Mouse (Mus musculus) hindbrain, embryonic 11.5 days (tissue): Measurements from ENCODE around the gene Gm11733. TPM values are rescaled to one million over a fixed set of nuclear protein-coding genes. Genes with fewer than 3 reads are reported as not detected.

ENCODE experiments used
- ATAC-seq: fragments of 200-750 bp; cut with Nextera tagmentation; 2 replicates; pipeline ENCODE4 v1.8.0; 2017; ENCODE audit warnings: mild to moderate bottlenecking, moderate TSS enrichment, moderate library complexity; ENCODE audit not compliant: low FRiP score
- DNase-seq: peaks from one replicate; pipeline ENCODE4 v3.0.0-alpha.2; 2015; ENCODE audit warnings: low spot score
- H3K27ac ChIP-seq: fragments of 300-500 bp; sonication (generic); 2 replicates; pipeline ENCODE4 v1.5.1; 2014; ENCODE audit warnings: mild to moderate bottlenecking, low read depth, low read length
- H3K27me3 ChIP-seq: fragments of 300-500 bp; sonication (generic); 2 replicates; pipeline ENCODE4 v1.6.1; 2014; ENCODE audit warnings: mild to moderate bottlenecking, low read length, moderate library complexity, mixed read lengths; ENCODE audit not compliant: control insufficient read depth, insufficient read depth
- H3K36me3 ChIP-seq: fragments of 300-500 bp; sonication (generic); 2 replicates; pipeline ENCODE4 v1.6.1; 2014; ENCODE audit warnings: mild to moderate bottlenecking, low read length, moderate library complexity, mixed read lengths; ENCODE audit not compliant: control insufficient read depth, insufficient read depth
- H3K4me1 ChIP-seq: fragments of 300-500 bp; sonication (generic); replicated peaks from 2 replicates; pipeline ENCODE4 v1.6.1; 2014; ENCODE audit warnings: low read length, mixed read lengths; ENCODE audit not compliant: control insufficient read depth, insufficient read depth
- H3K4me2 ChIP-seq: fragments of 300-500 bp; sonication (generic); replicated peaks from 2 replicates; pipeline ENCODE4 v1.6.1; 2014; ENCODE audit warnings: mild to moderate bottlenecking, low read depth, low read length
- H3K4me3 ChIP-seq: fragments of 300-500 bp; sonication (generic); 2 replicates; pipeline ENCODE4 v1.5.1; 2014; ENCODE audit warnings: low read depth, low read length
- H3K9ac ChIP-seq: fragments of 300-500 bp; sonication (generic); 2 replicates; pipeline ENCODE4 v1.6.1; 2014; ENCODE audit warnings: low read depth, low read length
- H3K9me3 ChIP-seq: fragments of 300-500 bp; sonication (generic); 2 replicates; pipeline ENCODE4 v1.6.1; 2016; ENCODE audit warnings: low read length; ENCODE audit not compliant: control insufficient read depth
- WGBS: fragments of 180-500 bp; shearing (Covaris S2); extraction: QIAGEN DNeasy Blood & Tissue Kit; methylation state at CpG from one replicate; pipeline ENCODE4 v1.1.7; 2014; 5-methylcytosine and 5-hydroxymethylcytosine counted together
- polyA plus RNA-seq: library from polyadenylated mRNA; unstranded; fragments of >200 nt; fragmentation: Nextera tagmentation; extraction: Ambion mirVana; gene quantifications from 2 replicates; pipeline ENCODE4 v1.2.1, GENCODE M21; 2014

Gene Gm11733
- polyA plus RNA-seq, 1 experiment from 2014 or later: not detected

DNA sequence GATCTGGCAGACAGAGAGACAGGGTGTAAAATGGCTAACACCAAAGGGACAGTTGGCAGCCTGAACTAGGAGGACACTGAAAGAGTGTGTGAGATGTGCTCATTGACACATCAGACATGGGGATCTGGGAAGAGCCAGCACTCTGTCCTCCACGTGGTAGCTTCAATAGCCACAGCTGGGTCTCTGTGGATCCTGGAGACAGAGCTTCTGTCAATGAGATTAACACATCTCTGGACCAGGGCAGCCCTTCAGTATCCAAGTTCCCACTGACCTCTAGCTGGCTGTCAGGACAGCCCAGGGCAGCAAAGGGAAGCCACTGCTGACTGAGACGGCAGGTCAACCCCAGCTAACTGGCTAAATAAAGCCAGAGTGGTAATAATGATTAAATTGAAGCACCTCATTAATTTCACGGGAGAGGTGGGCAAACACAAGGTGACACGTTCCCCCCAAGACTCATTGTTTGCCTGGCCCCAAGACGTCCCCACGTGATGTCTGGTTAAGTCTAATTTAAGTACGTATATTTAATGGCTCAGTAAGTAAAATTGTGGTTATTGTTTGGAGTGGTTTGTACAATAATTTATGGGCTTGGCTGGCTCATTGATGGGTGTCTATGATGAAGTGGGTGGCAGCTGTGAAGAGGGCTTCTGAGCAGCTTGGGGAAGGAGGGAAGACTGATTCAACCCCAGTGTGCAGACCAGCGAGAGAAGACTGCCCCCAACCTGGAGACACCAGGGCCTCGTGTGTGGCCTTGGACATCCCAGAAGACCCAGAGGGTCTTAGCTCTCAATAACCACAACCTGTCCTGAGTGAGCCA, 51.5 kb downstream of the Gm11733 start:
- Histone ChIP-seq H3K9ac (no peak overlapping the region), H3K9me3 (no peaks in the 10 kb centered on the region), H3K4me2 (no peak overlapping the region), H3K27me3 (no peaks in the 10 kb centered on the region), H3K4me1 (peaks cover 3% of the 10 kb centered on the region), H3K27ac (no peak overlapping the region), H3K36me3 (no peaks in the 10 kb centered on the region), H3K4me3 (no peak overlapping the region)
- ATAC-seq (no peak), DNase-seq (no peak)
- WGBS: 58% methylated on average over 9 of the region's 9 CpGs

DNA sequence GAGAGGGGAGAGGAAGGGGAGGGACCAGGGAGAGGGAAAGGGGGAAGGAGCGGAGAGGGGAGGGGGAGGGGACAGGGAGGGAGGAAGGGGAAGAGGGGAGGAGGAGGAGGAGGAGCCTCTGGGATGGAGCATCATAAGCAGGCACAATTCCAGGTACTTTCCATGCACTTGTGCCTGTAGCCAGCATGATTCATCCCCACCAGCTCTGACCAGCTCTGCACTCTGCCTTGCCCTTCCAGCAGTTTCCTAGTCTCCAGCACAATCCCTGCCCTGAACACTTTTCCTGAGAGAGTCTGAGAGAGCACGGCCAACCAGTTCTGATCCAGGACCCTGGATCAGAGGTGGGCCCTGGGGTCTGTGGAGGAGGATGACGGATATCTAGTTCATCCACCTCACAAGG, 52.4 kb downstream of the Gm11733 start:
- Histone ChIP-seq H3K27me3 (peaks cover under 1% of the 10 kb centered on the region; the same call in 1 of the 2 replicates), H3K9me3 (no peaks in the 10 kb centered on the region), H3K27ac (no peak overlapping the region), H3K4me1 (peaks cover 9% of the 10 kb centered on the region), H3K36me3 (no peaks in the 10 kb centered on the region), H3K4me2 (no peak overlapping the region), H3K9ac (no peak overlapping the region), H3K4me3 (no peak overlapping the region)
- DNase-seq (no peak), ATAC-seq (no peak)
- WGBS: 58% methylated on average over 3 of the region's 3 CpGs

Other genes starting within 250 kb of the Gm11733 start
- 17.0 and 20.6 TPM in 2 replicates for gene Tnrc6c, start 169.9 kb downstream of the Gm11733 start, polyA plus RNA-seq